Mouse (Mus musculus): Measurements from ENCODE around the gene 1110017D15Rik.
A peak's percentile ranks its signal among the peaks of the same experiment; 100 is the strongest.

GRCm38 (mm10) chr4:41552529-41552928 lies 35.4 kb upstream of the 1110017D15Rik start:
- TF ChIP-seq CTCF (IDR thresholded peaks at IDR 0.05; ENCODE audit: extremely low read depth, insufficient read depth, insufficient read length, insufficient replicate concordance) (peak; percentile 66; the same call in 1 of the 2 replicates), POLR2A (IDR thresholded peaks at IDR 0.05; ENCODE audit: low read depth, low read length) (no peak)

Measured in spleen, adult 2 months (tissue).